Mouse (Mus musculus) forebrain, embryonic 16.5 days (tissue): ENCODE measurements around the gene Rtkn. TPM values are rescaled to one million over a fixed set of nuclear protein-coding genes. Genes with fewer than 3 reads are reported as not detected.

Experiments
- ATAC-seq: fragments of 200-750 bp; cut with Nextera tagmentation; 2 replicates; pipeline ENCODE4 v1.8.0; 2017; ENCODE audit warnings: mild to moderate bottlenecking, moderate library complexity
- H3K27ac ChIP-seq: fragments of 300-500 bp; sonication (generic); 2 replicates; pipeline ENCODE4 v1.5.1; 2014; ENCODE audit warnings: low read length, control low read depth
- H3K27me3 ChIP-seq: fragments of 300-500 bp; sonication (generic); replicated peaks from 2 replicates; pipeline ENCODE4 v1.6.1; 2014; ENCODE audit warnings: low read length; ENCODE audit not compliant: control insufficient read depth, insufficient read depth
- H3K36me3 ChIP-seq: fragments of 300-500 bp; sonication (generic); 2 replicates; pipeline ENCODE4 v1.6.1; 2014; ENCODE audit not compliant: control insufficient read depth, insufficient read depth
- H3K4me1 ChIP-seq: fragments of 300-500 bp; sonication (generic); replicated peaks from 2 replicates; pipeline ENCODE4 v1.6.1; 2014; ENCODE audit warnings: low read length; ENCODE audit not compliant: control insufficient read depth, insufficient read depth
- H3K4me2 ChIP-seq: fragments of 300-500 bp; sonication (generic); 2 replicates; pipeline ENCODE4 v1.6.1; 2014; ENCODE audit warnings: mild to moderate bottlenecking, low read length, control low read depth
- H3K4me3 ChIP-seq: fragments of 300-500 bp; sonication (generic); replicated peaks from 2 replicates; pipeline ENCODE4 v1.5.1; 2014; ENCODE audit warnings: mild to moderate bottlenecking, low read length, control low read depth
- H3K9ac ChIP-seq: fragments of 300-500 bp; sonication (generic); replicated peaks from 2 replicates; pipeline ENCODE4 v1.6.1; 2014; ENCODE audit warnings: low read depth, low read length, control low read depth
- H3K9me3 ChIP-seq: fragments of 300-500 bp; sonication (generic); 2 replicates; pipeline ENCODE4 v1.6.1; 2016; ENCODE audit warnings: low read length; ENCODE audit not compliant: control insufficient read depth
- WGBS: fragments of 180-500 bp; shearing (Covaris S2); extraction: QIAGEN DNeasy Blood & Tissue Kit; methylation state at CpG from one replicate; pipeline ENCODE4 v1.1.7; 2014; 5-methylcytosine and 5-hydroxymethylcytosine counted together
- polyA plus RNA-seq: library from polyadenylated mRNA; unstranded; fragments of >200 nt; fragmentation: Nextera tagmentation; extraction: Ambion mirVana; gene quantifications from 2 replicates; pipeline ENCODE4 v1.2.1, GENCODE M21; 2015

Rtkn gene
- polyA plus RNA-seq, 1 experiment from 2014 or later: 7.4 TPM

DNA sequence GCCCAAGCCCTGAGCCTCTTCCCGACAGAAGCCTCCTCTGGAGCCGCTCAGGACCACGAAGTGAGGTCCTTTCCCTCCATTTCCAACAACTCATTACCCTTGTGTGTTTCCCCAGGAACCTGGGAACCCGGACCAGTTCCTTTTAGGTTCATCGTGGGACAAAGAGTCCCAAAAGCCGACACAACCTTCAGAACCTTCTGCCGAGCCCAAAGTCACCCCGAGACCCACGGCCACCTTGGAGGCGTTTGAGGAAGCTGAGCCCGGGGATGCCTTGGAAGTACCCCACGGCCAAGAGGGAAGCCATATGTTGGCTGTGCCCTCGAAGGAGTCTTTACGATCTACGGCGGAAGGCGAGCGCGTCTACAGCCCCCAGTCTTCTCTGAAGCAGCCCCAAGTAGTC is 26.2 kb downstream of the Rtkn start:
- Histone ChIP-seq H3K4me2 (peak overlapping the region; percentile 42), H3K9ac (peak overlapping the region; percentile 26; the same call in 1 of the 2 replicates), H3K4me1 (peaks cover 17% of the 10 kb centered on the region), H3K27me3 (peaks cover 32% of the 10 kb centered on the region), H3K4me3 (no peak overlapping the region; the same call in 1 of the 2 replicates), H3K27ac (no peak overlapping the region), H3K36me3 (no peaks in the 10 kb centered on the region), H3K9me3 (no peaks in the 10 kb centered on the region)
- no peak for ATAC-seq
- 11% methylated on average over 19 of the region's 19 CpGs for WGBS

DNA sequence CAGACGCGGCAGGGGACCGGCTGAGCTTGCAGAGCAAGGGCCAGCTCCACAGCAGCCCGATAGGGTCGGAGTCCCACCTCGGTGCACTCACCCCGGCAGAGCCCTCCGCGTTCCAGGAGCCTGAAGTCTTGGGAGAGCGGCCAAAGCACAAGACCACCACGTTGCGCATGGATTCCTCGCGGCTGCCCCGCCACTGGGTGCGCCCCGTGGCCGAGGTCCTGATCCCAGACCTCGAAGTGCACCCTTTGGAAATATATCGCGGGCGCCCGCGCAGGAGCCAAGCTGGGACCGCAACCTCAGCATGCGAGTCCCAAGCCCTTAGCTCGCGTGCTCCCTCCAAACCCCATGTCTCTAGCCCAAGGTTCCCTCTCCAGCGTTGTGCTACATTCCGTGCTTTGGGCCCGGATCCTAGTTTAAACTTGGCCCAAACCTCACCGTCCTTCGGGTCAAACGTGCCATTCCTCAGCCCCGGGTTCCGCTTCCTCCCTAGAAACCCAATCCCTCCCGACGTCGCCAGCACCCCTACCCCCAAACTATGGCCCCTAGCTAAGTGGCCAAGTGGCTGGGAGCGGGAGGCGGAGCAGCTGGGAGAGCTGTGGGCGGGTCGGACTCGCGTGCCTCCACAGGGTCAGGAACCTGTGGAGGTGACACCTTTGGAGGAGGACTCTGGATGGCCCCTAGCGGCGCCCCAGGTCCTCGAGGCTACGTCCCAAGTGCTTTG is 26.8 kb downstream of the Rtkn start:
- peak overlapping the region; percentile 30; the same call in 1 of the 2 replicates for H3K9ac ChIP-seq
- under 1% methylated on average over 49 of the region's 49 CpGs for WGBS

DNA sequence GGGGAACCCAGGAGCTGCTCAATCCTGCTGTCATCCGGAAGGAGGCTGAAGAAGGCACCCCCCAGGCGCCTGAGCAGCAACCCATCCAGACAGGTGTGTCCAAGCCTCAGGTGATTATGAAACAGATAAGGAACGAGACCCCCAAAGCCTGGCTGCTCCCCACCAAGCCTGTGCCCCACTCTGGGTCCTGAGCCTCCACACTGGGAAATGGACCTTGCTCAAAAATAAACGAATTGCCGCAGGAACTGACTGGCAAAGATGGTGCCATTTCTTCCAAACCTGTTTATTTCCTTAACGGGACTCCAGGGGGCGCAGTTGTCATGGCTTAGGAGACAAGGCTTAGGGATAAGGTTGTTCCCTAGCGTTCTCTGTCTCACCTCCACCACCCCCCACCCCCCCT is 27.4 kb downstream of the Rtkn start:
- no peaks in the 10 kb centered on the region for H3K9me3 ChIP-seq
- H3K9ac ChIP-seq: no peak overlapping the region
- under 1% methylated on average over 8 of the region's 8 CpGs for WGBS

More for the DNA sequence above, 26.8 kb downstream of the Rtkn start:
- H3K4me2 ChIP-seq: peak overlapping the region; percentile 42
- H3K36me3 ChIP-seq: no peaks in the 10 kb centered on the region
- H3K4me1 ChIP-seq: peaks cover 20% of the 10 kb centered on the region
- ATAC-seq: no peak
- peaks cover 32% of the 10 kb centered on the region for H3K27me3 ChIP-seq
- H3K27ac ChIP-seq: no peak overlapping the region
- peak overlapping the region; percentile 29 for H3K4me3 ChIP-seq
- H3K9me3 ChIP-seq: no peaks in the 10 kb centered on the region

DNA sequence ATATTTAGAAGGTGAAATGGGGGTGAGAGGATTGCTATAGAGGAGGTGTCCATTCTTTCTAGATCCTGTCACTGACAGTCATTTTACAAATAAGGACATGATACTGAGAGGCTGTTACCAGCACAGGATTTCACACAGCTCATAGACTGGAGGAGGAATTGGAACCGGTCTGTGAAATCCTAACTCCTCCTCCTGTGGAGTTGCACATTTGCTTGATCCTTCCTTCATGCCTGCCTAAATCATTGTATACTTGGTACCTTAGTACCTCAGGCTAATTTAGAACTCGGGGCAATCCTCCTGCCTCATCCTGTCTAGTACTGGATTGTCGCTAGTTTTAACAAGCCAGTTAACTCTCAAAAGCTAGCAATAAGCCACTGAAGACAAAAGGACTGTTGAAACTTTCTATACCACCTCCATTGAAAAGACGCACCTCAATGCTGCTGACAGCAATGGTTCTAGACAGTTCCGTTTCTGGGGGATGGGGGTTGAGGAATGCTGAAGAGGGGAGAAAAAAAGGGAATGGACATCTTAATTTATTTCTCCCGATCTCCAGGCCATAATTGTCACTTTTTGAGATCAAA is 29.9 kb downstream of the Rtkn start:
- Histone ChIP-seq H3K36me3 (no peaks in the 10 kb centered on the region), H3K27ac (no peak overlapping the region), H3K9ac (peak overlapping the region; percentile 89), H3K4me3 (peak overlapping the region; percentile 89), H3K4me1 (peaks cover 22% of the 10 kb centered on the region), H3K27me3 (peaks cover 30% of the 10 kb centered on the region), H3K9me3 (no peaks in the 10 kb centered on the region), H3K4me2 (peak overlapping the region; percentile 88)
- peak; percentile 37 for ATAC-seq
- WGBS: 4% methylated on average over 6 of the region's 6 CpGs

More for the DNA sequence above, 27.4 kb downstream of the Rtkn start:
- Histone ChIP-seq H3K4me3 (peak overlapping the region; percentile 29; the same call in 1 of the 2 replicates), H3K4me2 (peak overlapping the region; percentile 42), H3K36me3 (no peaks in the 10 kb centered on the region), H3K27me3 (peaks cover 32% of the 10 kb centered on the region), H3K27ac (no peak overlapping the region), H3K4me1 (peaks cover 22% of the 10 kb centered on the region)
- no peak for ATAC-seq

DNA sequence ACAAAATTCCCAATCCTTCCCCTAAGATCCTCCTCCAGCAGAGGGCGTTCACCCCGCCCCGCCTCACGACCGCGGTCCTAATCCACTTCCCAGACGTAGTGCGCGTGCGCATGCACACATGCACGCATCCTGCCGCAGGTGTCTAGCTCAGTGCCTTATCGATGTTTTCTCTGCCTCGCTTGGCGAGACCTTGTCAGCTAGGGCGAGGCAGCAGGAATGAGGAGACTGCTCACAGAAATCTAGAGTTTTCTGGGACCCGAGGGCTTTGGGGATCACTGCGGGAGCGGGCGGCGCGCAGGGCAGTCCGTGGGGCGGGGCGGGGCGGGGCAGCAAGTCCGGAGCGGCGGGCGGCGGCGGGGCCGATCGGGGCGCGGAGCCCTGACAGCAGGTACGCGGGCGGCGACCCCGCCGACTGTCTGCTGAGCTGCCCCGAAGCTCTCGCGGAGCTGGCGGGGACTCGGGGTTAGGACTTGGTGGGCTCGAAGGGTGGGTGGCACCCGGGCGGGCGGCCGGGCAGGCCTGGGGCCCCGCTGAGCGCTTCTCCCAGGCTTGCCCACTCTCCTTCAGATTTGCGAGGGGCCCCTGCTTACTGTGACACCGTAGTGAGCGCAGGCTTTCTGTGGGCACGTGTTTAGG is 30.5 kb downstream of the Rtkn start, which contains the start of gene Dctn1:
Dctn1 (plus strand) TSS at position 314 of the 636 bp plus-strand sequence.
- under 1% methylated on average over 49 of the region's 58 CpGs for WGBS
- H3K9ac ChIP-seq: peak within 1 kb of the TSS; percentile 89
- peak within 1 kb of the TSS; percentile 89 for H3K4me3 ChIP-seq
- peaks cover 24% of the 10 kb centered on the region for H3K27me3 ChIP-seq
- peak within 1 kb of the TSS; percentile 89 for H3K27ac ChIP-seq
- no peaks in the 10 kb centered on the region for H3K9me3 ChIP-seq
- peak; percentile 86 for ATAC-seq
- H3K4me1 ChIP-seq: peaks cover 25% of the 10 kb centered on the region
- no peaks in the 10 kb centered on the region for H3K36me3 ChIP-seq
- H3K4me2 ChIP-seq: peak within 1 kb of the TSS; percentile 88

DNA sequence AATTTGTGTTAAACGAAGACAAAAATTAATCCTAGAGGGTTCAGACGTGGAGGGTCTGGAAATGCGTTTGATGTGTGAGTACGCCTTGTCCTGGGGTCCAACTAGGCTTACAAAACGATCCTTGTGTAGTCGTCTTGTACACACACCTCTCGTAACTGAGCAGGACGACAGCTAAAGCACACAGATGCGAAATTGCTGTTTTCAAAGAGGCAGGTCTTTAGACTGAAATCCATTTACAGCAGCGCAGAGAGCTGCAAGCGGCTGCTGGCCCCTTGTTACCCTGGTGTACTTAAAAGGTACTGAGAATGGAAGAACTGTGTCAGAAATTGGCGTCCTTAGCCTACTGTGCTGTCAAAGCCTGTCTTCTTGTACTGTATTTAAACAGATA is 31.0 kb downstream of the Rtkn start:
- no peaks in the 10 kb centered on the region for H3K36me3 ChIP-seq
- peaks cover 30% of the 10 kb centered on the region for H3K4me1 ChIP-seq
- peak; percentile 13 for ATAC-seq
- peak overlapping the region; percentile 89 for H3K4me3 ChIP-seq
- peak overlapping the region; percentile 89 for H3K9ac ChIP-seq
- peak overlapping the region; percentile 88 for H3K4me2 ChIP-seq
- peak overlapping the region; percentile 89 for H3K27ac ChIP-seq
- H3K9me3 ChIP-seq: no peaks in the 10 kb centered on the region
- H3K27me3 ChIP-seq: peaks cover 19% of the 10 kb centered on the region
- 0% methylated on average over 12 of the region's 12 CpGs for WGBS

DNA sequence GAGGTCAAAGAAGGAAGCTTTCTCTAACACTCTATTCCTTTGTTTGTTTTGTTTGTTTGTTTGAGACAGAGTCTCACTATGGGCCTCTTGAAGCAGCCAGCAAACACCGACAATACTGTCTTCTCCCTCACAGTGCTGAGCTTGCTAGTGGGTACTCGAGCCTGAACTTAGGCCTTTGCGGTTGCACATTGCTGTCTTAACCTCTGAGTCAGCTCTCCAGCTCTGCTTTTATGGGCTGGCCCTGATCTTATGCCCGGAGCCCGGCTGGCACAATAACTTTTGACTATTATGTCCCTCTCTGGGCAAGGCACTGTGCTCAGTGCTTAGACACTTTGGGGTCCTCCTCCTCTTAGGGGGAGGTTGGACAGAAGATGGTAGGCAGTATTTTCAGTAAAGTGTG is 34.6 kb downstream of the Rtkn start:
- no peak overlapping the region for H3K4me3 ChIP-seq
- H3K36me3 ChIP-seq: no peaks in the 10 kb centered on the region
- no peak overlapping the region for H3K27ac ChIP-seq
- no peak for ATAC-seq
- no peak overlapping the region for H3K9ac ChIP-seq
- H3K4me2 ChIP-seq: no peak overlapping the region
- no peaks in the 10 kb centered on the region for H3K27me3 ChIP-seq
- H3K4me1 ChIP-seq: peaks cover 29% of the 10 kb centered on the region
- 89% methylated on average over 5 of the region's 5 CpGs for WGBS
- H3K9me3 ChIP-seq: no peaks in the 10 kb centered on the region

DNA sequence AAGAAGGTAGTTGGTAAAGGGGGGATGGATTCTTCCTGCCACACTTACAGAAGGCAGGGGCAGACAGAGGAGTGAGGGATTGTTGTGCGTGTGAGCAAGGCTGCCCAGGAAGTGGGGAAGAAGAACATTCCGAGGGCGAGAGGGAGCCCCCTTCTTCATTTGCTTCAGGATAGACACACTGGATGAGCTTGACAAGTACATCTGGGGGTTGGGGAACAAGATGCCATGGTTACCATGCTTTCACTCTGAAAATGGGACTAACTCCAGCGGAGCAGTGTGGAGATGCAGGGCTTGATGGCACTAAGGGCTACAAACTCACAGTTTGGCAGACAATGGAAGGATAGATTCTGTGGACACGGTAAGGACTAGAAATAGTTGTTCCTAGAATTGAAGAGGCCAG is 35.8 kb downstream of the Rtkn start:
- WGBS: 77% methylated on average over 5 of the region's 5 CpGs
- peak overlapping the region; percentile 35 for H3K4me2 ChIP-seq
- no peaks in the 10 kb centered on the region for H3K36me3 ChIP-seq
- peak overlapping the region; percentile 6; the same call in 1 of the 2 replicates for H3K4me3 ChIP-seq
- no peaks in the 10 kb centered on the region for H3K9me3 ChIP-seq
- no peak overlapping the region for H3K27ac ChIP-seq
- peaks cover 29% of the 10 kb centered on the region for H3K4me1 ChIP-seq
- no peak for ATAC-seq
- H3K9ac ChIP-seq: no peak overlapping the region
- H3K27me3 ChIP-seq: no peaks in the 10 kb centered on the region

DNA sequence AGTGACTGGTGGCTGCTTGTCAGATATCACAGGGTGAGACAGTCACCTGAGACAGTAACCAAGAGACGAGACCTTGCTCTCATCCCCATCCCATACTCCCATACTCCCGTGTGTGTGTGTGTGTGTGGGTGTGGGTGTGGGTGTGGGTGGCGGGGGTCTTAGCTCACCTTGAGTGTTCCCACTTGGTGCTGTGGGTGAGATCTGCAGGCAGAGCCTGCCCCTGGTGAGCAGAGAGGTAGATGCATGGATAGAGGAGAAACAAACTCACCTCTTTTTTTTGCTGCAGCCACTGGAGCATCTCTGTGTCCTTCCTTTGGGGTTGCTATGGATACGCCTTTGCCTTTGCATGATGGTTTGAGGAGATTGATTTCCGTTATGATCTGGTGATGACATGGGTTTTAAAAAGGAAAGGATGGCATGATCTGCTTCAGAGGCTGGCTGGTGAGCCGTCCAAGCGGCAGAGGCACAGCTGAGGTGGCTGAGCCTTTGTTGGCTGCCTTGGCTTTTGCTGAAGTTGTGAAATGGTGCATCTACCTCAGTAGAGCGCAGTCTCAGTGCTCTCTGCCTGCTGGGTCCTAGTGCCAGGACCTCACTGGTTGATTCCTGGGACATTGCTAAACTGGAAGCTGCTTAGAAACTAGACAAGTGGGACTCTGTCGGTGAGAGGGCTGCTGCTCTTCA is 37.1 kb downstream of the Rtkn start:
- H3K9me3 ChIP-seq: no peaks in the 10 kb centered on the region
- ATAC-seq: peak; percentile 73
- no peaks in the 10 kb centered on the region for H3K27me3 ChIP-seq
- peak overlapping the region; percentile 66 for H3K27ac ChIP-seq
- peak overlapping the region; percentile 38 for H3K4me3 ChIP-seq
- 0 out of 2 replicates have a peak overlapping the region, but pooled peaks have one; percentile 17 for H3K9ac ChIP-seq
- 55% methylated on average over 9 of the region's 9 CpGs for WGBS
- peaks cover 20% of the 10 kb centered on the region for H3K4me1 ChIP-seq
- H3K4me2 ChIP-seq: peak overlapping the region; percentile 35
- no peaks in the 10 kb centered on the region for H3K36me3 ChIP-seq
